Mouse (Mus musculus) hindbrain, embryonic 12.5 days (tissue): ENCODE measurements at regions not wholly inside any gene's neighbourhood (a gene's known extent, or its start where the extent isn't known, plus 50 kb on each side); places are given as distances from the start of the nearest gene placed in this dataset.

Experiments
- ATAC-seq: fragments of 200-750 bp; cut with Nextera tagmentation; 2 replicates; pipeline ENCODE4 v1.8.0; 2017; ENCODE audit warnings: moderate TSS enrichment; ENCODE audit not compliant: low FRiP score
- H3K27ac ChIP-seq: fragments of 300-500 bp; sonication (generic); 2 replicates; pipeline ENCODE4 v1.5.1; 2016; ENCODE audit warnings: mild to moderate bottlenecking
- H3K27me3 ChIP-seq: fragments of 300-500 bp; sonication (generic); 2 replicates; pipeline ENCODE4 v1.6.1; 2016; ENCODE audit warnings: mild to moderate bottlenecking
- H3K36me3 ChIP-seq: fragments of 300-500 bp; sonication (generic); 2 replicates; pipeline ENCODE4 v1.6.1; 2016; ENCODE audit warnings: mild to moderate bottlenecking
- H3K4me1 ChIP-seq: fragments of 300-500 bp; sonication (generic); 2 replicates; pipeline ENCODE4 v1.6.1; 2016
- H3K4me2 ChIP-seq: fragments of 300-500 bp; sonication (generic); replicated peaks from 2 replicates; pipeline ENCODE4 v1.6.1; 2016; ENCODE audit warnings: mild to moderate bottlenecking
- H3K4me3 ChIP-seq: fragments of 300-500 bp; sonication (generic); 2 replicates; pipeline ENCODE4 v1.5.1; 2016; ENCODE audit warnings: mild to moderate bottlenecking
- H3K9ac ChIP-seq: fragments of 300-500 bp; sonication (generic); 2 replicates; pipeline ENCODE4 v1.6.1; 2016; ENCODE audit warnings: mild to moderate bottlenecking, moderate library complexity
- H3K9me3 ChIP-seq: fragments of 300-500 bp; sonication (generic); replicated peaks from 2 replicates; pipeline ENCODE4 v1.6.1; 2016; ENCODE audit warnings: mild to moderate bottlenecking
- WGBS: fragments of 180-500 bp; shearing (Covaris S2); methylation state at CpG from one replicate; pipeline ENCODE4 v1.1.7; 2016; 5-methylcytosine and 5-hydroxymethylcytosine counted together

DNA sequence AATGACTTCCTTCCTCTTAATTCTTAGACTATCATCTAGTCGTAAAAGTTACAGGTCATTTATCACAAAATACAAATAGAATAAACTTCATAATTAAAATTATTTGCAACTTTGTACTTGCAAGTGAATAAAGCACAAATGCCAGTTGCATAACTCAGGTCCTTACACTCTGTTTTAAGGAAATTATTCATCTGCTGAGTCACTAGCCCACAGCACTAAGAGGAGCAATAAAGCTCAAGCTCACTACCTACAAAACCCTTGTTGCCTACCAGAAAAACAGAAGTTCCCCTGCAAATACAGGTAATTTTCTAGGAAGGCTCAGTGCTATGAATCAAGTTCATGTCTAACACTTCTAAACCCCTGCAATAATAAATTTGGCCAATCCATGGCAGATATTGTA is 539.3 kb upstream of the Dpp10 start:
- H3K4me1 ChIP-seq: no peaks in the 10 kb centered on the region
- ATAC-seq: no peak

More for the DNA sequence above, 539.3 kb upstream of the Dpp10 start:
- Histone ChIP-seq H3K4me3 (no peak overlapping the region), H3K9ac (no peak overlapping the region), H3K27ac (no peak overlapping the region), H3K4me2 (no peak overlapping the region), H3K36me3 (no peaks in the 10 kb centered on the region), H3K27me3 (no peaks in the 10 kb centered on the region), H3K9me3 (no peaks in the 10 kb centered on the region)
- 89% methylated on average over 1 of the region's 1 CpGs for WGBS
